Mouse (Mus musculus) spleen, postnatal 36 days (tissue): Measurements from ENCODE around the gene Abracl.

Source experiments
- DNase-seq, 2 experiments: peaks; one replicate each; pipeline ENCODE4 v3.0.0; 2022; ENCODE audit warnings: low spot score in 2 of 2, mixed read lengths in 1 of 2

The Abracl gene

DNA sequence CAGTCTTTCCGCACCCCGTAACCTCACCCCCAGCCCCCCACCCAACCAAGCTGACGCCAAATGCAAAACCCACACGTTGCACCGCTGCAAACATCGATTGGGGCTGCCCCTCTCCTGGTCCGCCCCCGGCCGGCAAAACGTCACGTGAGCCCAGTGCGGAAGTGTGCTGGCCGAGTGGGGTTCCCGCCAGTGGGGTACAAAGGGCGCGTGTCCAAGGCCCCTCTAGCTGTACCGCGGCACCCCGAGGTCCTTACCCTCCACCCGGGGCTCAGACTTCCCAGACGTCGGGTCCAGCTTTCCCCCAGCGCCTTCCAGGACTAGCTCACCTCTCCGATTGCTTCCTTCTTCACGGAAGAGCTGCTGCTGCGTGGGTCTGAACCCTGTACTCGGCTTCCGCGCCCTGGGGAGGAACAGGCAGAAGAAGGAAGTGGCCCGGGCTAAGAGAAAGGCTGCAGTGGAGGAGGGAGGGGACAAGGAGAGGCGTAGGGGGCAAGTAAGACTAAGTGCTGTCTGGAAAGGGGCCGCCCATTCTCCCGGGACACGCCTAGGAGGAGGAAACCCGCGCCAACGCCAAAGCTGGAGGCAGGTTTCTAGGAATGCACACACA lies at the start of gene Abracl:
Gene Abracl (minus strand): TSS at position 548 of the 607 bp plus-strand sequence.
- peak; percentile 88 to 89 for DNase-seq

DNA sequence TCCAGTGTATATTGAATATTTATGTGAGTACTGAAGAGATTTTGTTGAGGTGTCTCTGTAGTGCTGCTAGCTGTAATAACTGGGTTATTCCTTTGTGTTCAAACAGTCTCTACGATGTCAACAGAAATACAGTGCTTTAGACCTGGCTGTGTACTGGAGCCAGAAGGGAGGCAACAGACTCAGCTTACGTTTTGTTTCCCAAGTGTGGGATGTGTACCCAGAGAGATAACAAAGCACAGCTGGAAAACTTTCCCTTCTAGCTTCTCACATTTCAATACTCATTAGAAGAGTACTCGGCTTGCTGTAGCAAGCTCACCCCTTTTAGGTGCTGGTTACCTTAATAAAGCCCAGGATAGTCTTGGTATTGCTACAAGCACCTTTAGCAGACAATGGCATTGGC lies 49.8 kb upstream of the Abracl start:
- DNase-seq: no peak

DNA sequence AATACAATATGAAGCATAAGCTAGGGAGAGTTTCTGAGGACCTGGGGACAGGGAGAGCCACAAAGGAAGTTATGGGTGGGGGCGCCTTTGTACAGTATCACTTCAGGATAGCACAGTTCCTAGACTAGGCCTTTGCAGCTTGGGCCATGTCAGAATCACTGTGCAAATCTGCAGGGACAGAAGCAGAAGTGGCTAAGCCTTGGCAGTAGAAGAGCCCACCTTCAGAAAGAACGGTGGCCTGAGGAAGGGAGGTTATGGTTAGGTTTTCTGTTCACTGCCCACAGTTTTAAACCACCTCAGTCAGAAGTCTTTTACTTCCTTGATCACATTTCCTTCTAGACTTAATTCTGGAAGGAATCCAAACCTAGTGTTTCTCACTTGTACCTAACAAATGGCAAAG lies 47.5 kb upstream of the Abracl start:
- peak; percentile 5 to 11 for DNase-seq

DNA sequence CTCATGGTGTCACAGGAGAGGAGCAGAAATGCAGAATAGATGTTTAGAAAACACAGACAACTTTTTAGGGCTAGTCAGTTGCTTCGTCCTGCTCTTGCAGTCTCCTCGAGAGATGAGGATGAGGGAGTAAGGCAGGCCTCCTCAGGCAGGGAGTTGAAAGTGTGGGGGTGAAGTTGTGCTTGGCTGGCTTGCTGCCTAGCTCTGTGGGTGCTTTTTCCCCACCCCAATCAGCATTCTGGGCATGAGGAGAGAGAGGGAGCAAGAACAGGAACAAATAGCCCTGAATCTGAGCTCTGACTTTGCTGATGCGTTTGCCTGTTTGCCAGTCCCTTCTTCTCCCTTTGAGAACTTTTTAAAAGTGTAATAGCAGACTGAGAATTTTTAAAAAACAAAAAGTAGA lies 47.1 kb upstream of the Abracl start:
- DNase-seq: no peak

DNA sequence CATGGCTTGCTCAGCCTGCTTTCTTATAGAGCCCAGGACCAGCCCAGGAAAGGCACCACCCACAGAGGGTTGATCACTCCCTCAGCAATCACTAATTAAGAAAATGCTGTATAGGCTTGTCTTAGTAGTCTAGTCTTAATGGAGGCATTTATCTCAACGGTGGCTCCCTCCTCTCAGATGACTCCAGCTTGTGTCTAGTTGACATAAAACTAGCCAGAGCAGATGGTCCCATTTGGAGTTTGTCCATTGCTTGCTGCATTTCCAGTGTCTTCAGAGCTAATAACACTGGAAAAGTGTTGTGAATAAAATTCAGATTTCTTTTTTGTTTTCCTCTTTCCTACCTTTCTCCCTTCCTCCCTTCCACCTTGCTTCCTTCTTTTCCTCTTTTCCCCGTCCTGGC lies 46.5 kb upstream of the Abracl start:
- no peak for DNase-seq

DNA sequence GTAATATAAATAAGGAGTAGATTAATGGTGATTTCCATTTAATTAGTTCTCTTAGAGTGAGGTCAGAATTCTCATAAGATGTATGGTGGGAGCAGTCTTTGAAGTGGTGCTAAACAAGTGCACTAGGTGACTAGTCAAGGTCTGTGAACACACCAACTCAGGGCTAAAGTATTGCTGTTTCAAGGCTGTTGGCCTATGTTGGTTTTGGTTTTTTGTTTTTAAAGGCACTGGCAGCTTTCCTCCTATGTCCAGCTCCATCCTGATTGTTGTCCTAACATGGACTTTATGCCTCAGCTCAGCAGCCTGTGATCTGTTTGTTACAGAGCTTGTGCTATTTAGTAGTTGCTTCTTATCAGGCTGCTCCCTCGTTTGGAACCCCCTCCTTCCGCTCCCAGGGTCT lies 45.8 kb upstream of the Abracl start:
- DNase-seq: no peak

DNA sequence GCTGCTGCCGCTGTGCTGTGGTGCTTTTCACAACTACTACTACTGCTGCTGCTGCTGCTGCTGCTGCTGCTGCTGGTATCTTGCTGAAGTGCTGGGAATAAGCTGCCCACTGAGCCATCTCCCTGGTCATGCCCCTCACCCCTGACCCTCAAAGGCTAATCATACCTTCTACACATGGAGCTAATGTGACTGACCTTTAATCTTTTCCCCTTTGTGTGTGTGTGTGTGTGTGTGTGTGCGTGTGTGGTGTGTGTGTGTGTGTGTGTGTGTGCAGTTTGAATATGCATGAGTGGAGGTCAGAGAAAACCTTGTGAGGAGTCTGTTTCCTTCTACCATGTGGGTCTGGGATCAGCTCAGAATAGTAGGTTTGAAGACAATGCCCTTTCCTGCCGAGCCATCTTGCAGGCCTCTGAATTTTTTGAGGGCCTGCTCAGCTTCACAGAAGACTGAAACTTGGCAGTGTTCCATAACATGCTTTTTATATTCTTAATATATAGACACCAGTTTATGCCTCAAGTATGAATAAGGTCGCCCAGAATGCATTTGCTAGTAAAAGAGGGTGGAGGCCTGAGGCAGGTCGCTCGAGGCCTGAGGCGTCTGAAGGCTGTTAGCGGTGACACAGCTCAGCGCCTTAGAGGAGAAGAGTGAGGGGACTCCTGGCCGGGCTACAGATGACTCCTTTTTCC lies 44.8 kb upstream of the Abracl start:
- no peak for DNase-seq

DNA sequence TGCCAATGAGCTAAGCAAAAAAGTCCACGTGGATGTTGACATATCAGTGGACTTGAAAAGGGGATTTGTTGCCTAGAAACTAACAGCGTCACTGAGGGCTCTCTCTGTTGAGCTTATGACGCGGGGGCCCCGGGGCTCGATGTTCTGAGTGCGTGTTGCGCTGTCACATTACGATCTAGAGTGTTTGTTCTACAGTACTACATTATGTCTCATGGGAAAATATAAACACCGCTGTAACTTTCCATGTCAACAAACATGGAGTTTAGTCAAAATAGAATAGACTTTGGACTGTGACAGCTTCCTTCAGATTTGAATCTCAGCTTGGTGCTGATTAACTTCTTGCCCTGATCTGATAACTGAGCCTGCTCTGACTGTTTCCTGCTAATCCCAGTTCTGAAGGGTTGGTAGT lies 42.9 kb upstream of the Abracl start:
- DNase-seq: no peak

DNA sequence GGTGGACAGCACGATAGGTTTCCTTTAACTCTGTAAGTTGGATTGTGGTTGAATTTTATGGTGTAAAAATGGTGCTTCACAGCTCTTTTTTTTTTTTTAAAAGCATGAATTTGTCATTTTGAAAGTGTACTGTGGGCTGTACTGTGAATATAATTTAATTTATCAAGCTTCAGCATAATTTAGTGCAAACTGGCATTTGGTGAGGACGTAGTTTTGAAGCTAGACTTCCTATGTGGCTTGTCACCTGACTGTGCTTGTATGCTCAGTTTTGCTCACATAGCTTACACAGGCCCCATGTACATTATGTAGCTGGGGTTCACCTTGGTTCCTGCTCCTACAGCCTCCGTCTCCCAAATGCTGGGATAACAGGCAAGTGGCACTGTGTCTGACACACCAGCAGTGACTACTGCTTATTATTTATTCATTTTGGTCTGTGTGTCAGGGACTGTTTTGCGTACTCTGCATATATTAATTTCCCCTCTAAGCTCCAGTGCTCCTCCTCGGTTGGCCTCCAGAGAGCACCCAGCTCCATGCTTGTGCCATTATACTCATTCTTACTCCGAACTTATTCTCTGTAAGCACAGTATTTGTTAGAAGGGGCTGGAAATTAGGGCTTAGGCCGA lies 41.6 kb upstream of the Abracl start:
- DNase-seq: no peak

DNA sequence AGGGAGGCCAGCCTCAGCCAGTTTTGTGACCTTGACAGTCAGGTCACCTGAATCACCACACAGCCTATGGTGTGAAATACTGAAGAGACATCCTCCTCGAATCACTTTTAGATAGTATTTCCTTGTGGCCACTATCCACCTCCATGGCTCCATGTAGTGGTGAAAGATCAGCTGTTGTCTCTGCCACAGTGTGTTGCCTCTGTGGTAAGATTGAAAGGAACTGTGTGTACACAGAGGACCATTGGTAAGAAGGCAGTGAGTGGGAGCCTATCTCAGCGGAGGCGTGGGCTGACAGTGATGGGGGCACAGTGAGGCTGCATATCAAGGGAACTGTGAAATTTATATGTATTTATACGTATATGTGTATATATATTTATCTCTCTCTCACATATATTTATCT lies 38.4 kb upstream of the Abracl start:
- no peak for DNase-seq

DNA sequence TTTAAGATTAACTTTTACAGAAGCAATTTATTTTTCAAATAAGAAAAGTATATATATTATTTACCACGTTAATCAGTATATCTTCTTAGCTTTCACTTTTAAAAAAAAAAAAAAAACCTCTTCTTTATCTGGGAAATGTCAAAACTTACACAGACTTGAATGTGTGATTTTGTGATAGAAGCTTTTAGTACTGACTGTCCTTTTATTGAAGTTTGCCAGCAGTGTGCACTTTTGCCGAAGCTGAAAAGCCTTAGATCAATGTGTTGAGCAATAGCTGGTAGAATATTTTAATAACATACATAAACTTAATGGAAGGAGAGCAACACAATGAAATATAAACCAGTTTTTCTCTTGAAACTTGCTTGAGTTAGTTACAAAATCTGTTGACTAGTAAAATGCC lies 37.7 kb upstream of the Abracl start:
- no peak for DNase-seq

DNA sequence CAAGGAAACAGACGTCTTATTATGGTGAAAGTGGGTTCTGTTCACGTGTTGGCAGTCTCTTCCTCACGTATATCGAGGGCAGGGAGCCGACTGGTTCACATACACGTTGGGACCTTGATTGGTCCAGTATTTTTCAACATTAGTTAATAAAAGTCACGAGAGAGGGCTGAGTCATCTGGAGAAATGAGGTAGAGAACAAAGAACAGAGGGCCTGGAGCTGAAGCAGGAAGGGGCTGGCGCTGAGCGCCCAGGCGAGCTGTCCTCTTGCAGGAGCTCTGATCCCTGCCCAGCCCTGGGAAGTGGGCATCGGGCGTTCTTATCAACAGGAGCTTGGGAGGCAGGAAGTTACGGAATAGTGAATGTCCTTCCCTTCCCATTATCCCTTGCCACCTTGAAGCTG lies 36.7 kb upstream of the Abracl start:
- no peak for DNase-seq

DNA sequence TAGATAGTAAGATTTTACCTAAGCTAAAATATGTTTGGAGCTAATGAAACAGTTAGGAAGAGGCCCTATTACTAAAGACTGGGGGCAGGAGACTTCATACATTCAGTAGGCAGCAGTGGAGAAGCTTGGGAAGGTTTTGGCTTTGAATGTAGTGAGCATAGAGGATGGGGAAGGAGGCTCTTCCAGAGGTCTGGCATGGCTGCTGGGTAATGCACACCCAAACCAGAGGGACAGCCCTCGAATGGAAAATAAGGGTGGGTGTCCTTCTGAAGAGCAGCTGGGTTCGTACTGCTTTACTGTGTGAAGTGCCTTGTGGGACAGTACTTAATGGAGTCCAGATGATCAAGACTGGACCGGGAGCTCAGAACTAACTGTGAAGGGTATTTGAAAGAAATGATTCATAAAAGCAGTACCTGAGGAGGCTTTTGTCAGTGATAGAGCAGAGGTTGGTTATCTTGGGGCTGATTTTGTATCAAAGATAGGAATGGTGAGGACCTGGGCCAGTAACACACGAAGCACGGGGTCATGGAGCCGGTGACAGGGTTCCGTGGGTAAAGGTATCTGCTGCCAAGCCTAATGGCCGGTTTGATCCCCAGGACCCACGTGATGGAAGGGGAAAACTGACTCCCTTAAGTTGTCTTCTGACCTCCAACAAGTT lies 35.7 kb upstream of the Abracl start:
- DNase-seq: no peak

DNA sequence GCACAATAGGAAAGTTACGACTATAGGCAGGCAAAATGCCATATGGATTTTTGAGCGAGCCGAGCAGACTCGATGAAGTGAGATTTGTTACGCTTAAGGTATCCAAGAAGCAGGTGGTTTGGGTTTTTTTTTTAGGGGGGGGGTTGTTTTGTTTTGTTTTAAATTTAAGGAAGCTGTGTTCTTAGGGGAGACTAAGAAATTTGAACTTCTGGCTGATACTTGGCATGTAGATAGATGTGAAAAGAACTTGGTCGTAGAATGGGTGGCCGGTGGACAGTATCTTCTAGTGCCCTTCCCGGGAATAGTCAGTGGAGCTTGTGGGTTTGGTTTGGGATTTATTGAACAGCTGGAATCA lies 33.3 kb upstream of the Abracl start:
- DNase-seq: no peak

DNA sequence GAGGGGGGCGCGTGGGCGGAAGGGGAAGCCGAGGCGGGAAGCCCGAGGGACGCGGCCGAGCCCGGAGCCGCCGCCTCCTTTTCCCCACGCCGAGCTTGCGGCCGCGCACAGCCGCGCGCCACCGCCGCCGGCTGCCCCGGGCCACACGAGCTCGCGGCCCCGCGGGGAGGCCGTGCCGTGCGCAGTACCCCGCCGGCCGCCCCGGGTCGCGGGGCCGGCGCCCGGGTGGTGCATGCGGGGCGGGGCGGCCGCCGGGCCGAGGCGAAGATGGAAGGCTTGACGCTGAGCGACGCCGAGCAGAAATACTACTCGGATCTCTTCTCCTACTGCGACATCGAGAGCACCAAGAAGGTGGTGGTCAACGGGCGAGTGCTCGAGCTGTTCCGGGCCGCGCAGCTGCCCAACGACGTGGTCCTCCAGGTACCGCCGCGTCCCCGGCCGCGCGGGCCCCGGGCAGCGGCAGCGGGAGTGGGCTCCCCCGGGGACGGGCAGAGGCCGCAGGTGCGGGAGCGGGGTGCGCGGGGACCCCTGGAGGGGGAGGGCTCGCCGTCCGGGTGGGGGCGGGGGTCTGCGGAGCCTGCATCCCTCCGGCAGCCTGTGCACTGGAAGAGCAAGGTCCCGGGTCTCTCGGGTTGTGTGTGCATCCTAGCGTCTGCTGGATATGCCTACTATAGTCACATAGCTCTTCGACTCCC lies 32.8 kb upstream of the Abracl start, which contains the start of gene Reps1:
Gene Reps1 (plus strand): TSS at position 166 of the 695 bp plus-strand sequence.
- DNase-seq: no peak

DNA sequence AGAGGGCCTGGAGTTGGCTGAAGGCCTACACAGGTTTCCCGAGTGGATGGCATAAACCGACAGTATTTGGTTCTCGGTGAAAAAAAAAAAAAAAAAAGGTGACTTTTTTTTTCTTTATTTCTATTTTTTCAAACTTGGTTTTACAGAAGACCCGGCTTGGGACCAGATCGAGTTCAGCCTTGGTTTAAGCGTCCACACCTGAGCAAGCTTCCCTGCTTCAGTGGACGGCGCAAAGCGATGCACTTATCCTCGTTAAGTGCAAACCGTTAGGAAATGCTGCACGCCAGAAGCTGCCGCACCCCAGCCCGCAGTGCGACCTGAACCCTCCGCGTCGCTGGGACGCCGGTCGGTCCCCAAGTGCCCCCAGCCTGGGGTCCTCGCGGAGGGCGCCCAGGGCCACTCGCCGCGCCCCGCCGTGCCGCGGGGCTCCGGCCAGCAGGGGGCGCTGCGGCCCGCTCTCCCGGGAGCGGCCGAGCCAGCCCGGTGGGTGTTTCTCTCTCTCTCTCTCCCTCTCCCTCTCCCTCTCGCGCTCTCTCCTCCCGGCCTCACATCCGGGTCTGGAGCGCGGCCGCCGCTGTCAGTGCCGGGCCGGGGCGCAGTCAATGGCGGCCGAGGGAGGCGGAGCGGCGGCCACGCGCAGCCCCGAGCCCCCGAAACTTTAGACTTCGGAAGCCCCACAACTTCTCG lies 32.1 kb upstream of the Abracl start:
- DNase-seq: peak; percentile 76 to 78

DNA sequence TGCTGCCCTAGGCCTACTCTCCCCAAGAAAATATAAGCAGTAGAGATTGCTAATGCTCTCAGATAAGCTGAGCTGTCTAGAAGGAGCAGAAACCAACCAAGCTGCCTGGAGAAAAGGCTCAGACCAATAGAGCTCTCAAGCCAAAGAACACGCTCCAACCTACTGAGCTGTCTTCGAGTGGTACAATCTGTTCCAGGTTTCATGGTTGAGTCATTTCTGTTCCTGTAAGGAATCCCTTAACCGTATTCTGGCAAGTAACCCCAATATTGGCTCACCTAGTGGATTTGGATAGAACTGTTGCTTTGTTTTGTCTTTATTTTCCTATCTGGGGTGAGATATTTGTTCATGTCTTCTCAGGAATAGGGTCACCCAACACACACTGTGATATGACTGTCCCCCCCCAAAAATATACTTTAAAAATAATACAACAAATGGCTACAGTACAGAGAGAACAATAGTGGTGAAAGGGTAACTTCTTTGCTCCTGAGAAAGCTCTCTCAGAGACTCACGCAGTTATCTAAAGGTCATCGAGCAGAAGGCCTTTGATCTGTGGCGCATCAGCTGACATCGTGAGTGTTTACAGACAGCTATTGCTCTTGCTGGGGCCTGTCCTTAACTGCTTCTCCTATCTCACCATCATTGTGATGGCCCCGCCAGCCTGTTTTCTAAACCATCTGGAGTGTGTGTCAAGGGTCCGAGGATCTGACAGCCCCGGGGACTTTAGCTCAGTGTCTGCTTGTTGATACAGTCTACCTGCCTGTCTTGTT lies 24.5 kb upstream of the Abracl start:
- DNase-seq: no peak

DNA sequence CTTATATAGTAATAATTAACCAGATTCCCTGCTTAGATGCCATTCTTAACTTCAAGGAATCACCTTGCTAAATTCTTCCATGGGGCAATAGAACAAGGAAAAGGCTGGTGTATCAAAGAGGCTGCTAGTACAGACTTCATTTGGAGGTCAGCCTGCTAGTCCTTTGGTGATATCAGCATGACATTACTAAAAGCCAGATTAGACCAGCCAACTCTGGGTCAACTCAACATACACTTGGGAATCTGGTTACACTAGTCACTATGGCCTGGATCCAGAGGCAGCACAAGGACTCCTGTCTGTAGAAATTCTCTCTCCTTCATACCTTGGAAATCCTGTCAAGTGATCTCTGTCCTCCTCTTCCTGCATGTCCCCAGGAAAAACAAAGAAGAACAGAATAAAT lies 23.3 kb upstream of the Abracl start:
- DNase-seq: no peak

DNA sequence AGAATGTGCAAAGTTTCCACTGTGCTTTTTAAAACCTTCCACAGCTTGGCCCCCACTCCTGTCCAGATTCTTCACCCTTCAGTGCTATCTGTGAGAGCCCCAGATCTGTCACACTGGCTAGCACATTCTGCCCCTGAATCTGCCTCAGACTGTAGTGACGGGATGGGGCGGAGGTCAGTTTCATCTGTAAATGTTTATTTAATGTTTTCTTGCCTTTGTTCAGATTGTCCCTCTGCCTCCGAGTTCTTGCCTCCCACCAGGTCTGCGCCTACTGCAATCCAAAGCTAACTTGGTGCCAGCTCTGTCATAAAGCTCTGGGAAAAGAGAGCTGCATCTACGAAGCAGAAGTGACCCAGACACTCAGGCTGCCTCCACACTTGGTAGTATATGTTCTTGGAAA lies 13.8 kb upstream of the Abracl start:
- DNase-seq: no peak

DNA sequence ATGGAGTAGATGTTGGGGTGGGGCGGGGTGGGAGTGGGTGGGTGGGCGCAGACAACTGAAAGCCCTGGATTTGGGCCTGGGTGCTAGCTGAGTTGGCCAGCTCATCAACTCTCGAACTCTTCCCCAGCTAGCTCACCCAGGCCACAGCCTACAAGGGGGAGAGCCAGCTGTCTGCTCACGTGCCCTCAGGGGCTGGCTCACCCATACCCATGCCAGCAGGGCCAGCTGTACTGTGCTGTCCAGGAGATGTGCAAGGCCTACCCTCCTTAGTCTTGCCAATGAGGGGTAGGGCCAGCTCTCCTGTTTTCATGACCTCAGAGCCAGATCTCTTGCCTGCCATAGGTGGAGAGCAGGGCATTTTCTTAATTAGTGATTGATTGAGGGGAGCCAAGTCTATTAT lies 11.3 kb upstream of the Abracl start:
- DNase-seq: no peak

DNA sequence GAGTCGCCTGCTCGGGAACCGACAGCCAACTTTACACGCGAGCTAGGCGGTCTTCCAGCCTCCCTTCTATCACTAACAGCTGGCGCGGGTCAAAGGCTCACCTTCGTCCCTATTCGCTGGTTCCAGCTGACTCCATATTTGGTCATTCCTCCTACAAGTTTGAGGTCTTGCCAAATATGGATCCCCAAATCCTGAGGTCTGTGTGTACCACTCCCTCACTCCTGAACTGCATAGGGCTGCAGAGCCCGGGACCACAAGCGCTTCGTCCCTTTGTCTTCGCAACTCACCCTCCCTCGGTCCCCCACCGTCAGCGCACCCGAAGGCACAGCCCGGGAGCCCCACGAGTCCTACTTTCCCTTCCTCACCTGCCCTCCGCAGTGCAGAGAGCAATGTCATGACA lies 776 bp downstream of the Abracl start:
- DNase-seq: peak; percentile 61 to 73
